Mouse (Mus musculus): Measurements from ENCODE around the gene Prdm16. TPM values are rescaled to one million over a fixed set of nuclear protein-coding genes. Genes with fewer than 3 reads are reported as not detected.

The Prdm16 gene
- polyA plus RNA-seq, 1 experiment from 2014 or later, result 12.6 TPM

DNA sequence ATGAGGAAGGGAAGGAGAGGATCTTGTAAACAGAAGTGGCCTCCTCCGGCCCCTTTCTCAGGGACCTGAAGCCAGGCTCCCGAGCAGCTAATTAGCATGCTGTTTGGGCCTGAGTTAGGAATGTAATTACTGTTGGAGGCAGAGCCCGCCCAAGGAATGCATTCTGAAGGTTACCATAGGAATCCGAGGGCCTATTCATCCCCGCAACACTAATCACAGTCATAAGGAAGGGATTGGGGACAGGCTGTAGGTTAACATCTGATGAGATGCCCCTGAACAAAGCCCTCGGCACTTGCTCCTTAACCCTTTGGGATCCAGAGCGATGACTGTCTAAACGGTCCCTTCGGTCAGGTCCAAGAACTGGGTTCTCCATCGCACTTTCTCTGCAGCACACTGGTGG is 36.7 kb downstream of the Prdm16 start:
- WGBS, result 16% methylated on average over 10 of the region's 10 CpGs
- Histone ChIP-seq H3K4me1 (ENCODE audit: control insufficient read depth, insufficient read depth, low read depth, low read length) (peaks cover 25% of the 10 kb centered on the region), H3K4me3 (ENCODE audit: low read length) (no peak overlapping the region), H3K27me3 (replicated peaks; ENCODE audit: control insufficient read depth, insufficient read depth, low read length) (peaks cover 5% of the 10 kb centered on the region), H3K9me3 (ENCODE audit: control insufficient read depth, low read length) (no peaks in the 10 kb centered on the region), H3K27ac (ENCODE audit: low read depth, low read length) (peak overlapping the region; percentile 68), H3K9ac (ENCODE audit: low read depth, low read length) (no peak overlapping the region), H3K36me3 (ENCODE audit: control insufficient read depth, insufficient read depth, low read length) (no peaks in the 10 kb centered on the region), H3K4me2 (ENCODE audit: low read length) (no peak overlapping the region)
- peak; percentile 75 for ATAC-seq

DNA sequence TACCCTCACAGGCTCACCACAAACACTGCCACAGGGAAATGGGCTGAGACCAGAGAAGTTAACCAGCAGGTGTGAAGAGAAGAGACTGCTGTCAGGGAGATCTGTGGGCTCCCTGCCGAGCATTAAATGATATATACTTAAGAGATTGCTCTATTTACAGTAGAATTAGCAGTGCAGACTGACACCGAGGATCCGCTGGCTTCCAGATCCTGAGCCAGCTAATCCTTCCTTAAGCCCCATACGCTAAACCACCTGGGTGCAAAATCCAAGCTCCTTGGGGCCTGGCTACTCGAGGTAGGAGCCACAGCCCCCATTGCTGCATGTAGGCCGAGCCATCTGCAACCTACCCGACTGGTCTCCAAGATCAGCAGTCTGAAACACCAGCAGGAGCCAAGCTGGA is 38.3 kb downstream of the Prdm16 start:
- ATAC-seq, result no peak
- no peak overlapping the region for H3K4me2 ChIP-seq (ENCODE audit: low read length)
- H3K4me3 ChIP-seq (ENCODE audit: low read length), result no peak overlapping the region
- H3K9me3 ChIP-seq (ENCODE audit: control insufficient read depth, low read length), result no peaks in the 10 kb centered on the region
- no peak overlapping the region for H3K27ac ChIP-seq (ENCODE audit: low read depth, low read length)
- peaks cover 27% of the 10 kb centered on the region for H3K4me1 ChIP-seq (ENCODE audit: control insufficient read depth, insufficient read depth, low read depth, low read length)
- no peak overlapping the region for H3K9ac ChIP-seq (ENCODE audit: low read depth, low read length)
- H3K36me3 ChIP-seq (ENCODE audit: control insufficient read depth, insufficient read depth, low read length), result no peaks in the 10 kb centered on the region
- 60% methylated on average over 7 of the region's 7 CpGs for WGBS
- peaks cover 2% of the 10 kb centered on the region for H3K27me3 ChIP-seq (replicated peaks; ENCODE audit: control insufficient read depth, insufficient read depth, low read length)

DNA sequence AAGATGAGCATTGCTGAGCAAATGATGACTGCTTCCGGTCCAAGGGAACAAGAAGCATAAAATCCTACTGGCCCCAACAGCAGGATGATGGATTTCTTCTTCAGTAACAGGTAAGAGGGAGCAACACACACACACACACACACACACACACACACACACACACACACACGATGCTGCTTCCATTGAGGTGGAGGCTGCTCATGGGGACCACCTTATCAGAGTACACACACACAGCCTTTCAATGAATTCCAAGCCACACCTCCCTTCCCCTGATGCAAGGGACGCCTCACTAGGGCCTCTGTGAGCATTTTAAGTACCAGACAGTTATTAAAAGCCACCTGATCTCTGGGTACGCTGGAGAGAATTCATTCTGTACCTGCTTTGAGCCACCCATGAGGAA is 39.9 kb downstream of the Prdm16 start:
- Histone ChIP-seq H3K4me1 (ENCODE audit: control insufficient read depth, insufficient read depth, low read depth, low read length) (peaks cover 24% of the 10 kb centered on the region), H3K4me3 (ENCODE audit: low read length) (no peak overlapping the region), H3K36me3 (ENCODE audit: control insufficient read depth, insufficient read depth, low read length) (no peaks in the 10 kb centered on the region), H3K27ac (ENCODE audit: low read depth, low read length) (no peak overlapping the region), H3K27me3 (replicated peaks; ENCODE audit: control insufficient read depth, insufficient read depth, low read length) (peaks cover 1% of the 10 kb centered on the region), H3K9me3 (ENCODE audit: control insufficient read depth, low read length) (no peaks in the 10 kb centered on the region), H3K4me2 (ENCODE audit: low read length) (no peak overlapping the region), H3K9ac (ENCODE audit: low read depth, low read length) (no peak overlapping the region)
- WGBS, result 55% methylated on average over 4 of the region's 4 CpGs
- no peak for ATAC-seq

DNA sequence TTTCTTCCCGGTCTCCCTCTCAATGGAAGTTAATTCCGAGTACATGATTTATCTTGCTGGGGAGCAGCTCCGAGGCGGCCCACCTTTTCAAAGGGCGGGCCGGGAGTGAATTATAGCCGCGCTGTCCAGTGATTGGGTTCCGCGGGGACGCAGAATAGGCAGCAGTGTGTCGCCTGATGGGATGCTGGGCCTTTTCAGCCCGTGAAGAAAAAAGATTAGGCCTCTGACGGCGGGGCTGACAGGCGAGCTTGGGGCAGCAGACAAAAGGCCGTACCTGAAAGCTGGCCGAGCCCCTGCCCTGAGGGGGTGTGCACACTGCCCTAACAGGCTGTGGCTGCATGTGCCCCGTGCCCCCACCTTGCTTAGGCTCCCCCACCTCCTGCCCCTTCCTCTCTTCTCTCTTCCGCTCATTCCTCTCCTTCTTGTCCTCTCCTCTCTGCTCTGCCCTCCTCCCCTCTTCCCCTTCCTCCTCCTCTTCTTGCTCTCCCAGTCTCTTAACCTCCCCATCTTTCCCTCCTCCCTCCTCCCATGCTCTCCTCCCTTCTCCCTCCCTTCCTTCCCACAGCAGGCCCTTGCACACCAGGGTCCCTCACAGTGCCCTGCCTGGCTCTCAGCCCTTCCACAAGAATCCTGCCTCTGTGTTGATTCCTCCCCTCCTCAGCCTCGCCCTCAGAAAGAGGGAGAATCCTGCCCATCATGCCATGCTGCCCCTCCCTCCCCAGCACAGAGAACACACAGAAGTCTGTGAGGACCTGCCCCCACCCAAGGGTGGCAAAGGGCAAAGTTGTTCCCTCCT is 41.7 kb downstream of the Prdm16 start:
- peak overlapping the region; percentile 55 for H3K27ac ChIP-seq (ENCODE audit: low read depth, low read length)
- H3K4me3 ChIP-seq (ENCODE audit: low read length), result no peak overlapping the region
- H3K4me1 ChIP-seq (ENCODE audit: control insufficient read depth, insufficient read depth, low read depth, low read length), result peaks cover 21% of the 10 kb centered on the region
- H3K27me3 ChIP-seq (replicated peaks; ENCODE audit: control insufficient read depth, insufficient read depth, low read length), result peaks cover 3% of the 10 kb centered on the region
- ATAC-seq, result peak; percentile 66
- no peaks in the 10 kb centered on the region for H3K36me3 ChIP-seq (ENCODE audit: control insufficient read depth, insufficient read depth, low read length)
- peak overlapping the region; percentile 12; the same call in 1 of the 2 replicates for H3K4me2 ChIP-seq (ENCODE audit: low read length)
- 16% methylated on average over 21 of the region's 21 CpGs for WGBS
- no peak overlapping the region; the same call in 1 of the 2 replicates for H3K9ac ChIP-seq (ENCODE audit: low read depth, low read length)
- H3K9me3 ChIP-seq (ENCODE audit: control insufficient read depth, low read length), result no peaks in the 10 kb centered on the region

DNA sequence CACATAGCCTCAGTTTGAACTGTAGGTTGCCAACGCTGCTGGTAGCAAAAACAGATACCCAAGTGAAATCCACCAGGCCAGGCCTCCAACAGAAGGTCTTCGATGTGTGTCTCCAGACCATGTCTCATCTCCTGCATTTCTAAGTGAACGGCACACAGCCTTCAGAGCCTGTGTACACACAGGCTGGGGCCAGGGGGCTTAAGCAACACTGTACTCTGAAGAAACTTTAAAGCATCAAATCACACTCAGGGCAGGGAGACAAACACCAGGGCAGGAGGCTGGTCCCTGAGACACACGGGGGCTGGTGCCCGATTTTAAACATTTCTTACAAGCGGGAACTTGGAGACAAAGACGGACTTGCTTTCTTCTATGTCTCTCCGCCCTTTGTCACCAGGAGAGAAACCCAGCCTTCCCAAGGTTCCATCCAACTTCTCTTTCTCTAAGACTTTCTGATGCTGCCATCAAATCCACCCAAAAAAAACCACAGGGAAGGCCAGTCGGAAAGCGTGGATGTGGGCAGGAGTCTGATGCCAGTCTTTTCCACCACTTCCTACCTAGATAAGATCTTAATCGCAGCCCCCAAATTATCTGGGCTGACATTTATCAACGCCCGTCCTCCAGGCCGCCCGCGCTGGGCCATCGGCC is 42.4 kb downstream of the Prdm16 start:
- Histone ChIP-seq H3K36me3 (ENCODE audit: control insufficient read depth, insufficient read depth, low read length) (no peaks in the 10 kb centered on the region), H3K9ac (ENCODE audit: low read depth, low read length) (no peak overlapping the region; the same call in 1 of the 2 replicates), H3K4me3 (ENCODE audit: low read length) (no peak overlapping the region), H3K9me3 (ENCODE audit: control insufficient read depth, low read length) (no peaks in the 10 kb centered on the region), H3K4me1 (ENCODE audit: control insufficient read depth, insufficient read depth, low read depth, low read length) (peaks cover 14% of the 10 kb centered on the region), H3K27me3 (replicated peaks; ENCODE audit: control insufficient read depth, insufficient read depth, low read length) (peaks cover 5% of the 10 kb centered on the region), H3K4me2 (ENCODE audit: low read length) (peak overlapping the region; percentile 12; the same call in 1 of the 2 replicates), H3K27ac (ENCODE audit: low read depth, low read length) (no peak overlapping the region)
- ATAC-seq, result no peak
- 30% methylated on average over 17 of the region's 17 CpGs for WGBS

DNA sequence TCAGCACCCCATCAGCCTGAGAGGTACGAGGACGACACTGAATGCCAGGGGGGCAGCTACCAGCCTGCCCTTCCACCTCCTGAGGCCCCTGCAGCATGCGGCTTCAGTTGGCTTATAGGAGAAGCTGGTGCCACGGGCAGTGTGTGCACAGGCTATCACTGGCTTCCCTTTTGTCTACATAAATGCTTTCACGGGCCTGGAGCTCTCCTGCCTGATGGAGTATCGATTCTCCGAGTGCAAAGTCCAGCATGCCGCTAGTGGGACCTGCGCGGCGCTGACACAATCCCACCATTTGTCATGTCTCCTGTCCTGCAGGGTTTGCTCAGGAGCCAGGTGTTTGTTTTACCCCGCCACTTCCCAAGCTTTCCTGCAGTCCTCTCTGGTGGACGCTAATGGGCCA is 44.1 kb downstream of the Prdm16 start:
- H3K4me3 ChIP-seq (ENCODE audit: low read length), result no peak overlapping the region
- H3K9ac ChIP-seq (ENCODE audit: low read depth, low read length), result no peak overlapping the region
- H3K4me2 ChIP-seq (ENCODE audit: low read length), result no peak overlapping the region
- H3K27ac ChIP-seq (ENCODE audit: low read depth, low read length), result no peak overlapping the region
- 62% methylated on average over 13 of the region's 13 CpGs for WGBS
- no peak for ATAC-seq
- H3K27me3 ChIP-seq (replicated peaks; ENCODE audit: control insufficient read depth, insufficient read depth, low read length), result peaks cover 5% of the 10 kb centered on the region
- no peaks in the 10 kb centered on the region for H3K36me3 ChIP-seq (ENCODE audit: control insufficient read depth, insufficient read depth, low read length)
- H3K9me3 ChIP-seq (ENCODE audit: control insufficient read depth, low read length), result no peaks in the 10 kb centered on the region
- peaks cover 6% of the 10 kb centered on the region for H3K4me1 ChIP-seq (ENCODE audit: control insufficient read depth, insufficient read depth, low read depth, low read length)

DNA sequence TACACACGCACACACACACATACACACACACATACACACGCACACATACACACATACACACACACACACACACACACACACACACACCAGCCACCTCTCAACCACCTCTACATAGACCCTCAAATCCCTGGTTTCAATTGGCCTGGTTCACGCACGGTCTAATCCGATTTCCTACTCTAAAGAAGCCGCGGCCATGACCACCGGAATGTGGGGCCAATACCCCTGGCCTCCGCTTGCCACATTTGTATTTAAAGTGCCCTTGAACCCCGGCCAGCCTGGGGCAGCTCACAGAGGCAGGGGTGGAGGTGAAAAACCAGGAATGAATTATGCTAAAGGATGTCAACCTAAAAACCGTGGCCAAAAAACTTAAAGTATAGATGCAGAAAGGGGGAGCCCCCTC is 45.8 kb downstream of the Prdm16 start:
- no peak for ATAC-seq
- Histone ChIP-seq H3K4me2 (ENCODE audit: low read length) (no peak overlapping the region), H3K27me3 (replicated peaks; ENCODE audit: control insufficient read depth, insufficient read depth, low read length) (peaks cover 8% of the 10 kb centered on the region), H3K27ac (ENCODE audit: low read depth, low read length) (no peak overlapping the region), H3K4me1 (ENCODE audit: control insufficient read depth, insufficient read depth, low read depth, low read length) (peaks cover 6% of the 10 kb centered on the region), H3K4me3 (ENCODE audit: low read length) (no peak overlapping the region), H3K36me3 (ENCODE audit: control insufficient read depth, insufficient read depth, low read length) (no peaks in the 10 kb centered on the region), H3K9me3 (ENCODE audit: control insufficient read depth, low read length) (no peaks in the 10 kb centered on the region), H3K9ac (ENCODE audit: low read depth, low read length) (no peak overlapping the region)
- 72% methylated on average over 11 of the region's 11 CpGs for WGBS

DNA sequence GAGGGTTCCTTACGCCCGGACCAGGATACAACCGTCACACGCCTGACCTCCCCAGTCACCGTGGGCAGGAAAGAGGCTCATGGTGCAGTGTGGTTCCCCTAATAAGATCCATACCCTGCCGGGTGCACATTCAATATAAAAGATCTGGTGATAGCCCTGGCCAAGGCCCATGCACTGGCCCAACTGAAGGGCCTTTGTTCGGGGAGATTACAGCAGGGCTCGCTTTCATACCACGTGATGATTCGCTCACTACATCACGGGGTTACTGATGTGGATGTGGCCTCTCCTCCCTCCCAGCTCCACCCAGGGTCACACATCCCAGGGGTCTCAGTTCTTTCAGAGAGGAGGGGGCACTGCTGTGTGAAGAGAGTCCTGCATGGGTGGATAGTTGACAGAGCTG is 50.3 kb downstream of the Prdm16 start:
- peaks cover 5% of the 10 kb centered on the region for H3K27me3 ChIP-seq (replicated peaks; ENCODE audit: control insufficient read depth, insufficient read depth, low read length)
- peaks cover 7% of the 10 kb centered on the region for H3K4me1 ChIP-seq (ENCODE audit: control insufficient read depth, insufficient read depth, low read depth, low read length)
- H3K4me3 ChIP-seq (ENCODE audit: low read length), result no peak overlapping the region
- H3K36me3 ChIP-seq (ENCODE audit: control insufficient read depth, insufficient read depth, low read length), result no peaks in the 10 kb centered on the region
- H3K4me2 ChIP-seq (ENCODE audit: low read length), result no peak overlapping the region
- 71% methylated on average over 11 of the region's 11 CpGs for WGBS
- peak; percentile 30; the same call in 1 of the 2 replicates for ATAC-seq
- no peak overlapping the region for H3K27ac ChIP-seq (ENCODE audit: low read depth, low read length)
- no peaks in the 10 kb centered on the region for H3K9me3 ChIP-seq (ENCODE audit: control insufficient read depth, low read length)
- H3K9ac ChIP-seq (ENCODE audit: low read depth, low read length), result no peak overlapping the region

DNA sequence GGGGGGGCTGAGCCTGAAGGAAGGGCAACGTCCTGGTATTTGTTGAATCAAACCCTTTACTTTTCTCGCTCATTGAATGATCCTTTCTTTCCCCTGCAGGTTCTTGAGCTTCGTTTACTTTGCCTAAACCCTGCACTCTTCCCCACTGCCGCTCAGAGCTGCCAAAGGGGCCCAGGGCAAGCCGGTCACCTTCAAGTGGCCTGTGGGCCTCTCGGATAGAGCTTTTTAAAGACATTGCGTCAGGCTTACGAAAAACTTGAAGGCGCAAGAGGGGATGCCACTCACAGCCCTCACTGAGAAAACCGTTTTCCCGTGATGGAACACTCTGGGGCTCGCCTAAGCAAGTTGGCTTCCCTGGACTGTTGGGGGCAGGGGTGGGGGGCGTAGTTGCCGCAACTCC is 50.9 kb downstream of the Prdm16 start:
- H3K4me3 ChIP-seq (ENCODE audit: low read length), result no peak overlapping the region
- H3K27ac ChIP-seq (ENCODE audit: low read depth, low read length), result peak overlapping the region; percentile 34; the same call in 1 of the 2 replicates
- peak overlapping the region; percentile 13; the same call in 1 of the 2 replicates for H3K9ac ChIP-seq (ENCODE audit: low read depth, low read length)
- 66% methylated on average over 14 of the region's 14 CpGs for WGBS
- no peaks in the 10 kb centered on the region for H3K9me3 ChIP-seq (ENCODE audit: control insufficient read depth, low read length)
- no peak overlapping the region for H3K4me2 ChIP-seq (ENCODE audit: low read length)
- H3K27me3 ChIP-seq (replicated peaks; ENCODE audit: control insufficient read depth, insufficient read depth, low read length), result peaks cover 5% of the 10 kb centered on the region
- H3K4me1 ChIP-seq (ENCODE audit: control insufficient read depth, insufficient read depth, low read depth, low read length), result peaks cover 7% of the 10 kb centered on the region
- no peak for ATAC-seq
- H3K36me3 ChIP-seq (ENCODE audit: control insufficient read depth, insufficient read depth, low read length), result no peaks in the 10 kb centered on the region

Measured in hindbrain, embryonic 16.5 days (tissue).